Mouse (Mus musculus) lung, postnatal 0 days (tissue): ENCODE data around the gene Dnal4.

Experiments used
- CTCF ChIP-seq: IDR thresholded peaks from 2 replicates; pipeline ENCODE4 v1.5.1; 2016; ENCODE audit warnings: antibody characterized with exemption, mild to moderate bottlenecking
- EP300 ChIP-seq: IDR thresholded peaks from 2 replicates; pipeline ENCODE4 v1.6.1; 2016; ENCODE audit warnings: antibody characterized with exemption, mild to moderate bottlenecking, control low read depth

DNA sequence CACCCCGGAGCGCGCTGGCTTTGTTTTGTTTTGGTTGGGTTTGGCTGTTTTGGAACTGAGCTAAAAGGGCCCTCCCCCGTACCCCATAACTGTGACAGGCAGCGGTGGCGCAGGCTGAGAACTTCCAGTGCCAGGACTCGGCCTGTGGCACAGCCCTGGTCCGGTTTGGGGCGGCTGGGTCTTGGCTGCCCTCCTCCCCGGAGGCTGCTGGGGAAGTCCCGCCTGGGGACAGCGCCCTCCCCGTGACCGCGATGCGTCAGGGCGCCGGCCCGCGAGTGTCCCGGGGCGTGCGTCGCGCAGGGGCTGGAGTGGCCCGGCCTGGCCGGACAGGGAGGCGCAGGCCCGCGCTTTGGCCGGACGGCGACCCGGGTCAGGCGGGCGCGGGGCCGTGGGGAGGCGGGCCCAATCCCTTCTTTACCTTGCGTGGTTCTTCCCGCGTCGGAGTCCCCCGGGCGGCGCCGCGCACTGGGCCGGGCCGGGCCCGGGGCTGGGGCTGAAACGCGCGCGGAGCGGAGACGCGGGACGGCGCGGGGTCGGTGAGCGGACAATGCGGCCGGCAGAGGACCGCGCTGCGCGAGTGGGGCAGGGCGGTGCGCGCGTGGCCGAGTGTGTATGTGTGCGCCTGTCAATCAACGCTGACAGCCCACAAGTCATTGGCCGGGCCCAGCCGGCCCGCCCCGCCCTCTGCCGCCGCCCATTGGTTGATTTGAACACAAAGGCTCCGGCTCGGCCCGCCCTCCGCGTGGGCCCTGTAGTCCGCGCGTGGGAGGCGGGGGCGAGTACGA, 35.5 kb downstream of the Dnal4 start, which contains the start of gene Sun2:
- TF ChIP-seq CTCF (peak; percentile 28), EP300 (no peak)
